Mouse (Mus musculus): ENCODE data around the gene Serpina3m.
"Not testable (repeated sequence)": the region's sequence is repeated elsewhere in the genome, so short reads cannot be mapped to it uniquely, and the experiment has no call there.

Gene Serpina3m

GRCm38 (mm10) chr12:104338226-104338625 lies at the start of gene Serpina3m, which contains the start of gene Serpina3k:
TSS of gene Serpina3m (plus strand) at chr12:104338486.
TSS of gene Serpina3k (plus strand) at chr12:104338486.
- not testable (repeated sequence) for ATAC-seq (ENCODE audit: insufficient number of reproducible peaks, low FRiP score, low TSS enrichment)

DNA sequence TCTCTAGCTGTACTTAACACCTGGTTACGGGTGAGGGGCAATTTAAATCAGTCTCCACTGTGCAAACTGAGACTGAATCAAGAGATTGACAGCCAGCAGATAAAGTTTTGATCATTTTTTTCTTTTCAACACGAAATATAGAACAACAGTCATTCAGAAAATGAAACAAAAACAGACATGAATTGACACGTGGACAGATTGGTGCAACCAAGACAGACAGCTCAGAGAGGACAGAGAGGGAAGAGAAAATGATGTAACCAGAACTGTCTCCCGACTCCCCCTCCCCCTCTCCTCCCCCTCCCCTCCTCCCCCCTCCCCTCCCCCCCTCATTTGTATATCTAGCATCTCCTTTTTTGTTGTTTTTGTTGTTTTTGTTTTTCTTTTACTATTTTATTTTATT lies 48.4 kb upstream of the Serpina3m start:
- no peak for ATAC-seq (ENCODE audit: insufficient number of reproducible peaks, low FRiP score, low TSS enrichment)

- ATAC-seq (ENCODE audit: insufficient number of reproducible peaks, low FRiP score, low TSS enrichment): no peak
Measured at GRCm38 (mm10) chr12:104293963-104294362, 44.3 kb upstream of the Serpina3m start.

- ATAC-seq (ENCODE audit: insufficient number of reproducible peaks, low FRiP score, low TSS enrichment): no peak
Measured at GRCm38 (mm10) chr12:104298049-104298448, 40.2 kb upstream of the Serpina3m start.

GRCm38 (mm10) chr12:104305991-104306390 lies 32.3 kb upstream of the Serpina3m start:
- no peak for ATAC-seq (ENCODE audit: insufficient number of reproducible peaks, low FRiP score, low TSS enrichment)

GRCm38 (mm10) chr12:104314253-104314652 lies 24.0 kb upstream of the Serpina3m start, which contains the start of gene Serpina3j:
TSS of gene Serpina3j (plus strand) at chr12:104314553.
- ATAC-seq (ENCODE audit: insufficient number of reproducible peaks, low FRiP score, low TSS enrichment): no peak

GRCm38 (mm10) chr12:104322454-104322853 lies 15.8 kb upstream of the Serpina3m start:
- no peak for ATAC-seq (ENCODE audit: insufficient number of reproducible peaks, low FRiP score, low TSS enrichment)

- no peak for ATAC-seq (ENCODE audit: insufficient number of reproducible peaks, low FRiP score, low TSS enrichment)
Measured at GRCm38 (mm10) chr12:104331701-104332100, 6.6 kb upstream of the Serpina3m start.

- not testable (repeated sequence) for ATAC-seq (ENCODE audit: insufficient number of reproducible peaks, low FRiP score, low TSS enrichment)
Measured at GRCm38 (mm10) chr12:104336873-104337272, 1.4 kb upstream of the Serpina3m start.

- ATAC-seq (ENCODE audit: insufficient number of reproducible peaks, low FRiP score, low TSS enrichment): no peak
Measured at GRCm38 (mm10) chr12:104338705-104339104, 419 bp downstream of the Serpina3m start.

DNA sequence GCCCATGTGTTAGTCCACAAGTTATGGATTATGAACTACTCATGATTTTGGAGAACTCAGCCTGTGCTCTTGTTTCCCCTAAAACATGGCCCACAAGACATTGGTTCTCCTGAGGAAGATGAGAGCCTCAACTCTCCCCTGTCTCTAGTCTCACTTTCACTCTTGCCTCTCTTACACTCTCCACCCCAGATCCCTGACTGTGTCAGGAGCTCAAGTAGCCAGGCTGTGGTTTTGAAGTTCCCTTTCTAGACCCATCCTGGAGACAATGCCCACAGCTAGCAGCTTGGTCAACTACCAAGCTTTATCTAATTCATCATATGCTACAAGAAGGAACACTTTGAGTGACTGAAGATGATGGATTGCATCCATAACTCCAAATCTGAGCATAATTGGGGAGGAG lies 4.2 kb downstream of the Serpina3m start:
- not testable (repeated sequence) for ATAC-seq (ENCODE audit: insufficient number of reproducible peaks, low FRiP score, low TSS enrichment)

DNA sequence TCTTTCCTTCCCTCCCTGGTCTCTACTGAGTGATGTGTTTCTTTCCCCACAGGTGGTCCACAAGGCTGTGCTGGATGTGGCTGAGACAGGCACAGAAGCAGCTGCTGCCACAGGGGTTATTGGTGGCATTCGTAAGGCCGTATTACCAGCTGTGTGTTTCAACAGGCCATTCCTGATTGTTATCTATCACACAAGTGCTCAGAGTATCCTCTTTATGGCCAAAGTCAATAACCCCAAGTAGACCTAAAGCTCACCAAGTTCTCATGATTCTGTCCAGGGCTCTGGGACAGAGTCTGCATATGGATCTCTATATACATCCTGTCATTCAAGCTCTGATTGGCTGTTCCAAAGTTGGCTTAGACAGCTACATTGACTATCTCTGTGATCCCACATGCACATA lies 6.9 kb downstream of the Serpina3m start:
- ATAC-seq (ENCODE audit: insufficient number of reproducible peaks, low FRiP score, low TSS enrichment): no peak

GRCm38 (mm10) chr12:104345707-104346106 lies 7.4 kb downstream of the Serpina3m start:
- no peak for ATAC-seq (ENCODE audit: insufficient number of reproducible peaks, low FRiP score, low TSS enrichment)

GRCm38 (mm10) chr12:104347091-104347490 lies 8.8 kb downstream of the Serpina3m start:
- ATAC-seq (ENCODE audit: insufficient number of reproducible peaks, low FRiP score, low TSS enrichment): no peak

DNA sequence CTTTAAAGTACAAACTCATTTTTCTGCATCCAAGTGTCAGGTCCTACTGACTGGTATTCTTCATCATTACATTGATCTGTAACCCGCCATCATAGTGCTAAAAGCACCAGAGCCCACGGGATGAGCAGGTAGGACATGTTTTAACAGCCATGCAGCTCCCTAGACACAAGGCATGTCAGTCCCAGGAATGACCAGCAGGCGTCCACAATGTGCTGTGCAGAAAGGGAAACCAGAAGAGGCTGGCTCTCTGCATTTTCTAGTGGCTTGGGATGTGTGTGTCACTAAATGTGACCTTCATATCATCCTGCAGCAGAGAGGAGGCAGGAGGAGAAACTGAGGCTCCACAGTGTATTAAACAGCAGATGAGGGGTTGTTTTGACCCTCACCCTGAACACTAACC lies 13.5 kb downstream of the Serpina3m start:
- ATAC-seq (ENCODE audit: insufficient number of reproducible peaks, low FRiP score, low TSS enrichment): not testable (repeated sequence)

DNA sequence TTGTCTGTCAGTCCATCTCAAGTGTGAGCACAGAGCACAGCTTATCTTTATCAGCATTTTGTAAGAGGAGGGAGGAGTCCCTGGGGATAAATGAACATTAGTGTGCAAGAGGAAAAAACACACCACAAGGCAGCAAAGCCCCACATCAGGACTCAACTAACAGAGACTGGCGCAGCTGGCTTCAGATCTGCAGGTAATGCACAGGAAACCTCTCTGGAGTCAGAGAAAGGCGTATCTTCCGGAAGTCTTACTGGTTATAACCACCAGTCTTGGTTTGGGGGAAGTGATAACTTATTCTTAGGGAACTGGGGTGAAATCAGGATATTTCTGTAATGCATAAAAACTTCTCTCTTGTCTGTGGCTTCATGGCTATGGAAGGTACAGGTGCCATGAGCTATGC lies 17.7 kb downstream of the Serpina3m start:
- no peak for ATAC-seq (ENCODE audit: insufficient number of reproducible peaks, low FRiP score, low TSS enrichment)

- no peak for ATAC-seq (ENCODE audit: insufficient number of reproducible peaks, low FRiP score, low TSS enrichment)
Measured at GRCm38 (mm10) chr12:104369986-104370385, 31.7 kb downstream of the Serpina3m start.

- ATAC-seq (ENCODE audit: insufficient number of reproducible peaks, low FRiP score, low TSS enrichment): not testable (repeated sequence)
Measured at GRCm38 (mm10) chr12:104377179-104377578, 38.9 kb downstream of the Serpina3m start.

DNA sequence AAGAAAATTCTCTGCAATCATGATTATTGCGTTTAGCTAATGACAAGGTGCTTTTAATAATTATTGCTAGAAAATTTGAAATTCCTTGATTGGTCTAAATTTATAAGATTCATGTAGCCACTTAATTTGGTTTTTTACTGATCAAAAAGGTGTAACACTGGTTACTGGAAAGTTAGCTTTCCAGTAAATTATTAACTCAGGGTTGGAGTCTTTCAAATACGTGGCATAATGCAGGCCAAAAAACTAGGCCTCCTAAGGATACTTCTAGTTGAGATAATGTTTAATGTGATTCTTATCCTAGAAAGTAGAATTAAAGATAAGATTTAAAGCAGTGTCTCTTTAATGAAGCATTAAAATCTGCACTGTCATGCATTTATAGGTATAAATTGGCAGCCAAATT lies 40.1 kb downstream of the Serpina3m start:
- not testable (repeated sequence) for ATAC-seq (ENCODE audit: insufficient number of reproducible peaks, low FRiP score, low TSS enrichment)

GRCm38 (mm10) chr12:104378815-104379214 lies 40.5 kb downstream of the Serpina3m start:
- not testable (repeated sequence) for ATAC-seq (ENCODE audit: insufficient number of reproducible peaks, low FRiP score, low TSS enrichment)

- ATAC-seq (ENCODE audit: insufficient number of reproducible peaks, low FRiP score, low TSS enrichment): no peak
Measured at GRCm38 (mm10) chr12:104379856-104380255, 41.6 kb downstream of the Serpina3m start.

DNA sequence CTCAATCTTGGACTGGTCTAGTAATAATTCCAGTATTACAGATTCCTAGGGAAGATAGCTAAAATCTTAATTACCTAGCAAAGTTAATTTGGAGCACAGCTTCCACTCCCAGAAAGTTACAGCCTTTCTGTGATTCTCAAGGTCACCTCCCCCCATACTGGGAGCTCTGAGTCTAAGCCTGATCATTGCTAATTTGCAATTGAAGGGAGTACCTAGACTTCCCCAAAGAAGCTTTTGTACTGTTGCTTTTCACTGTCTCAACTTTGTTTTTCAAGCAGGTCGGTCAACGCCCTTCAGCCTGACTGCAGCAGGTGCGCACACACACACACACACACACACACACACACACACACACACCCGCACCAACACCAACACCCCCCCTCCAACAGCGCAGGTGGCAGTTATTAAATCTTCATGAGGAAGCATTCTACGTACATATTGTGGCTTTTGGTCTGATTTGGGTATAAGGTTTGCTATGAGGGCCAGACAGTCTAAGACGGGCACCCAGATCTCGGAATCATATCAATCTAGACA lies 42.9 kb downstream of the Serpina3m start:
- not testable (repeated sequence) for ATAC-seq (ENCODE audit: insufficient number of reproducible peaks, low FRiP score, low TSS enrichment)

All from cerebellum, adult (tissue).